Mouse (Mus musculus) embryo, embryonic 10 days (tissue): Measurements from ENCODE around the gene Hoxb13.

Experiments
- DNase-seq: peaks from one replicate; pipeline ENCODE4 v3.0.0-alpha.2; 2015; ENCODE audit warnings: low spot score

Hoxb13 gene

DNA sequence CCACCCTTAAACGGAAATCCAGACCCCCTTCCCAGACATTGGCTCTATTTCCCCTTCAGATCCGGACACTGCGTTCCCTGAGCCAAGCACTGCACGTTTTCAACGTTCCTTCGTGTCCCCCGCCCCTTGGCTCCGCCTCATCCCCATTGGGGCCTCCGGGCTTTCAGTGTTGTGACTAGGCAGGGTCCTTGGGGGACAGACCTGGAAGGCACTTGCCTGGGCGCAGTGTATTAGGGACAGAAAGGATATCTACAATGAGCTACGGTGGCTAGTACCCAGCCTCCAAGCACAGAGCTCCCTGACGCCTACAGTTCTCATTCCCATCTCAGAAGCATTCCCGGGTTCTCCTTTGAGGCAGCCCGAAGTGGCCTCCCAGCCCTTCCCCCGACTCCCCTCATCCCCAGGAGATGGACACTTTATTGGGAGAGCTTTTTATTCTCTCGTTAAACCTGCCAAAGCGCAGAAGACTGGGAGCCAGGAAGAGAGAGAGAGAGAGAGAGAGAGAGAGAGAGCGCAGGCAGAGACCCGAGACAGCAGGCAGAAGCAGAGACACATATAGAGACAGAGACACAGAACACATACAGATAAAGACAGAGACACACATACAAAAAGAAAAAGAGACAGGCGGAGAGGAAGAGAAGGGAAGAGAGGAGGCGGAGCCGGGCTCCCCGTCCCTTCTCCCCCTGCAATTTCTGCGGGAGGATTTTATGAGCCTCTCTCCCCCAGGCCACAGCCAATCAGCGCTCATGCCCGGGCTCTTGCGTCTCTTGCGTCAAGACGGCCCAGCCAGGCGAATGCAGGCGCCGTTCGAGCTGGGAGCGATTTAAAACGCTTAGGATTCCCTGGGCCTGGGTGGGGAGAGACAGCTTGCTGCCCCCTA is at the start of gene Hoxb13:
TSS of gene Hoxb13 (plus strand) at position 796 of the 880 bp plus-strand sequence.
- DNase-seq: peak; percentile 63

DNA sequence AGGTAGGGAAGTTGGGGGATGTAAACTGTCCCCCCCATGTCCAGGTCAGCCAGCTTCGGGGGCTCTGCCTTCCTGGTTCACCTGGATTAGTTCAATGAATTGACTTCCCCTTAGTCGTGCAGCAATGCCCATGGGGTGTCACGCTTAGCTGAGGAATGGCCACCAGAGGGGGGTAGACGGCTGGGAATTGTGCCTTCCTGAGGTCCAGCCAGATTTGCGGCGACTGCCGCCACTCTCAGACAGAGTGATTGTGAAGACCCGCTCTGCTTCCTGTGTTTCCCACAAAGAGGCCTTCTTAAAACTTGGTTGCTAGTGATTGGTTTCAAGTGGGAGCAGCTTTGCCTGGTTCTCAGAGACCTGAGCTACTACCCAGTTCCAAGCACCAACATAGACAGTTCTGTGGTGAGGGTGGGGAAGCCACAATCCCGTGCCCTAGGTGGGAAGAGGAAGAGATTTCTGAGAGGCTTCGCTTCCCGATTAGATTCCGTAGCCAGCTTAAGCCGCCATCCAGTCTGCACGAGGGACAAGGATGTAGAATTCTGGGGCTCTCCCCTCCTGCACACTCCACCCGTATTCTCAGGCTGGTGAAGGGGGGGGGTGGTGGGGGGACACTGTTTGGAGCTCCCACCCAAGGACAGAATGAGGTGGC is 48.4 kb upstream of the Hoxb13 start:
- peak; percentile 90 for DNase-seq

DNA sequence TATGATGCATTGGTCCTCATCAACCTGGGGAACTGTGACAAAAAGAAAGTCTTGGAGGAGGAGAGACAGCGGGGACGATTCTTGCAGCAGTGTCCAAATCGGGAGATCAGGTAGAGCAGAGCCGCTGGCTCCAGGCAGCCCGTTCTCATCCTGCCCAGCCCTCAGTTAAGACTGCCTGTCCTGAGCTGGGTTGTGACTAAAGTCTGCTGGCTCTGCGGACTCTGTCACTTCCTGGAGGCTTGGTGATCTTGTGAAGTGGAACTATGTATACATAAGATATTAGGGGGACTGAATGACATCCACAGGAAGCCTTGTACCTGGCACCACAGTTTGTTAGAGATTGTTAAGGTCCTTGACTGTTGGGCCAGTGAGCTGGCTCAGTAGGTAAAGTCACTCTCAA is 46.6 kb upstream of the Hoxb13 start:
- no peak for DNase-seq

DNA sequence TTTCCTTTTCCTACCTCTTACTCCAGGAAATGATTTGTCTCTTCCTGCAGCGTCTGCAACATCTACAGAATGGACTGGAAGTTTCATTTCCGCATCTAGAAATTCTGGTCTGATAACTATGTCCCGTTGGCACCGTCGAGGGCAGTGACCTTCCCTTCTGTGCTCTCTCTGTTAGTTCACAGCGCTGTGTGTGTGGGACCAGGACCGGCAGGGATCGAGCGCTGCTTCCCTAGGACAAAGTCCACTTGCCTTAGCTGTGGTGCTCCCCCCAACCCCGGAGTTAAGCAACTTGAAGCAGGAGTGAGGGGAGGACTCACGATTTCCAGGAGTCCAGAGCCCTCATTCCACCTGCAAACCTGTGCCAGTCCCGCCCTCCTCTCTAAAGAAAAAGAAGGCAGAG is 29.3 kb upstream of the Hoxb13 start:
- no peak for DNase-seq

DNA sequence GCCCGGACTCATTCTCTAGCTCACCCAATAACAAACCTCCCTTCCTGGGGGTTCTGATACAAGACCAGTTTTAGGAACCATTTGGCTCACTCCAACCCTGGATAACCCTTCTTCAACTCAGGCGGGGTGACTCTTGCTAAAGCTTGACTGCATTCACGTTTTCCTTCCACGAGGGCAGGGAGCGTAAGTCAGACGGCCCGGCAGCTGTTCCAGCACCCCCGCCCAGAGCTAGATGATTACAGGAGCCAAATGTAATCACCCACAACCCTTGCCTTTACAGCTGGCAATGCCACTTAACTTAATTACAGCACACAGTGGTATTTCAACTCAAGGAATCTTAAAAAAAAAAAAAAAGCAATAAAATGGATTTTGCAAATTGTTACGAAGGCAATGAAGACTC is 26.0 kb upstream of the Hoxb13 start:
- no peak for DNase-seq

DNA sequence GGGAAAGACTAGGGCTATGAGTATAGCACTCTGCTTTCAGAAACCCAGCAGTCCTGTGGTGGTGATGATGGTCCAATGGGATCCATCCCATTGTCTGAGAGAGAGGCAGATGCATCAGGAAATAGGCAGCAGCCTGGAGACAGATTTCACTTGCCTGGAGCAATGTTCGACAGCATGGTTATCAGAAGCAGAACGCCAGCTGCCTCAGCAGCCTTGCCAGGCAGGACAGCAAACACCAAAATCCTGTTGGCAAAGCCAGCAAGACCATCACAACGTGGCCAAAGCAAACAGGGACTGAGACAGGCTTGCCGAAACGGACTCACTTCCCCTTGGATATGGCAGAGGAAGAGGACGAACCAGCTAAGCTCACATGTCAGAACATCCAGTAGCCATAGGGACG is 25.1 kb upstream of the Hoxb13 start:
- no peak for DNase-seq

DNA sequence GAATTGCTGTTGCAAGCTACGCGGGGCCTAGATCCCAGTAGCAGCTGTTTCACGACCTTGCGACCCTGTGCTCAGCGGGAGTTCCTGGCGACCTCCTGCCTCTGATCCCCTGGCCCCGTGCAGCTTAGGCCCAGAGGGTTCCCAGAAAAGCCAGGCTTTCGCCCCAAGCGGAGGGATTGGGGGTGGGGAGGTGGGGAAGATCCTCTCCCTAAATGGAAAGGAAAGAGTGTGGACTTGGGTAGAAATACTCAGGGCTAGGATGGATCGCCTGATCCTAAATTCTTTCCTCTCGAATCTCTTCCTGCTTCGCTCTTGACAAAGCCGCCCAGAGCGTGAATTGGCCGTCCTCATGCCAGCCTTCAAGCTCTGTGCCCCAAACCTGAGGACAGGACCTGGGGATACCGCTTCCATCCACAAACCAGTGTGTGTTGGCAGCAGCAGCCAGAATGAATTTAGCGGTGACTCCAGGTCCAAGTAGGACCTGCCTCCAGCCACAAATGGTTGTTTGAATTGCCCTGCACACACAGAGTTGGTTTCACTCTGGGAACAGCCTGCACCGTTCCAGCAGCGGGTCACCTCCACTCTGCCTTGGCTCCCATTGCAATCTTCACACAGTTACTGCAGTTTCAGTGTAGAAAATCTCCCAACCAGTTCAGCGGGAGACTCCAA is 23.3 kb upstream of the Hoxb13 start:
- DNase-seq: peak; percentile 61

DNA sequence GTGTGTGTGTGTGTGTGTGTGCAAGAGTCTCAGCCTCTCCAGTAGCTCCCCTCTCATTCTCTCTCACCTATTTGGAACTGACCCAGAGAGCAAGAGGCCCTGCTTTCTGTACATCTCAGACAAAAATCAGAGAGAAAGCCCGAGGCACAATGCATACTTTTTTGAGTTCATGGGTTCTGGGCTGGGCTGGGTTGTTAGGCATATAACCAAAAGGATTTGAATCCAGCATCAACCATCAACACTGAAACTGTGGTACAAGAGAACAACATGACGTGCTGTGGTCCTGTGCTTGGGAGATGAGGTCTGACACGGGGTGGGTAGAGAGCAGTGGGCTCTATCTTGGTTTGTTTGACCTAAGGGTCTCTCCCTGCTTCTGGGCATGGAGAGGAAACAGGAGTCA is 22.5 kb upstream of the Hoxb13 start:
- no peak for DNase-seq

DNA sequence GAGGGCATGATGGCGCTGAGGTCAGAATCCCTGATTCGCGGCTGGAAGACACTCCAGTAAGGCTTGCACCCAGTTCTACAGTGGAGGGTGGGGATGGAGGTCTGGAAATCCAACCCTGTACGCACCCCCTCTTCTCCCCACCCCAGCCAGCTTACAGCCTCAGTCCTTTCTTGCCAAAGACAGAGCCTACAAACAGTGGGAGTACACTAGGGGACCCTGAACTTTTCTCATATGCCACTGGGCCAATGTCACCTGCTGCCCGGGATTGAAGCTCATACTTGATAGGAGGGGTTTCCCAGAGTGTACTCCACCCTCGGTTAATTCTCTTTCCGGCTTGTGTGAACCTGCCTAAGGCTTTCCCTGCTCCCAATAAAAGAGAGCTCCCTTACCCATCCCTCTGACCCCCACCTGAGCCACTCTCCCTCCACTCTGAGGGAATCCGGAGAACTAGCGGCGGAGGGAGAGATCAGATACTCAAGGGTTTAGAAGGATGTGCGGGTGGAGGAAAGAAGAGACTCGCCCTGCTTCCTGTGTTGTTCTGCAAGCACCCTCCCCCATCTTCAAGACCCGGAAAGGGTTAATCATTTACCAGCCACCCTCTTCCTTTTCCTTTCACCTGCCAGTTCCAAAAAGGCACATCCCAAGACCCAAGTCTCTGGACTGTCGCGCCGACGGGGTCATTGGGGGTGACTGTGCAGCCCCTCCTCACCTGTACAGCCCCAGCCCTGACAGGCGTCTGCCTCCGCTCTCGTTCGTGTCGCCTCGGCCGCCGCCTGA is 21.4 kb upstream of the Hoxb13 start:
- no peak for DNase-seq

DNA sequence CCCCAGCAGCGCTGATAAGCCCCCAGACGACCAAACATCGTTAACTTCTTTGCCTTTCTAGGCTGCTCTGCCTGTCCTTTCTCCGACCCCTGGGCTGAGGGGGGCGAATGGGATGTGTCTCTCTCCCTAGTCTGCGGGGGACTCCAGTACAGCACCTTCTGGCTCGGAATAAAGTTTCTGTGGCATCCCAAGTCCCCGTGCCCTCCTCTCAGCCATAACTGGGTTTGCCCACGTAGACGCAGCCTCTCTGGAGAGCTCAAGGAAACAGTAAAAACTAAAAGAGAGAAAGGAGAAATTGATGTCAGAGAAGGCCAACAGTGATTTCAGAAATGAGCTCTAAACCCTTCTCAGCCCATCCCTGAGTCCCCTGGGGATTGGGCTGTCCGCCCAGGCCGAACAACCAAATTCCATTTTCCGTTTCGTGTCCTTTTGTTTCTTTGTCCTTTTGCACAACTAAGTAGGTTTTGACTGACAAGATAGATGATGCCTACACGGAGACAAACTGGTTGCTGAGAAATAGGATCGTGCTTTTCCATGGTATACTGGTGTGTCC is 20.8 kb upstream of the Hoxb13 start:
- DNase-seq: no peak

DNA sequence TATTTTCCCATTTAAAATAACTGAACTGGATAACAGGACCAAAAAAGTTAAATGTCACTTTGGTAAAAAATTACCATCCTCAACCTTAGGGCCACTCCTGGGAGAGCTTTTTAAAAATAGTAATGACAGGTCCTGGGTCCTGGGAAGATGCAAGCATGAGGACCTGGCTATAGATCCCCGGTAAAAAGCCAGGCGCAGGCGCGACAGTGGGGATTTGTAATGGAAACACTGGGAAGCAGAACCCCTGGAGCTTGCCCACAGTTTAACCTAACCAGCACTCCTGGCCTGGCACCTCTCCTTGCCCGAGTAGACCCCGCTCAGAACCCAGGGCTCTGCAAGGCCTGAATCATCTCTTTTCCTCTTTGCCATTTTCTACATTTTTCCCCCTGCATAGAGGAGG is 19.2 kb upstream of the Hoxb13 start:
- no peak for DNase-seq

DNA sequence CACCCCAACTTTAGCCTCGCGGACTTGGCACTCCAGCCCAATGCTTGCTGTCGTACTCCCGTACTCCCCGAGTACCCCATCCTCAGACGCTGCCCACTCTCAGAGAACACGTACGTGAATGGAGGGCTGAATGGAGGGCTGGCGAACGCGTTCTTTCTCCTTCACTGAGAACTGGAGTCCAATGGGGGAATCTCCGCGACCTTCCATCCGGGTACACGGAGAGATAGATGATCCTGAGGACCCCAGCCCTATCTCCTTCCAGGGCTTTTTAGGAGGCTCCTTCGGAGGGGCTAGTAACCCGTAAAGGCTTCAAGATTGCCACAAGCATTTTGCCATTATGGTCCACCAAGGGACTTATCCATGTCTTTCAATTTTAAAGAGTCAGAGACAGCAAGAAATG is 18.6 kb upstream of the Hoxb13 start:
- no peak for DNase-seq

DNA sequence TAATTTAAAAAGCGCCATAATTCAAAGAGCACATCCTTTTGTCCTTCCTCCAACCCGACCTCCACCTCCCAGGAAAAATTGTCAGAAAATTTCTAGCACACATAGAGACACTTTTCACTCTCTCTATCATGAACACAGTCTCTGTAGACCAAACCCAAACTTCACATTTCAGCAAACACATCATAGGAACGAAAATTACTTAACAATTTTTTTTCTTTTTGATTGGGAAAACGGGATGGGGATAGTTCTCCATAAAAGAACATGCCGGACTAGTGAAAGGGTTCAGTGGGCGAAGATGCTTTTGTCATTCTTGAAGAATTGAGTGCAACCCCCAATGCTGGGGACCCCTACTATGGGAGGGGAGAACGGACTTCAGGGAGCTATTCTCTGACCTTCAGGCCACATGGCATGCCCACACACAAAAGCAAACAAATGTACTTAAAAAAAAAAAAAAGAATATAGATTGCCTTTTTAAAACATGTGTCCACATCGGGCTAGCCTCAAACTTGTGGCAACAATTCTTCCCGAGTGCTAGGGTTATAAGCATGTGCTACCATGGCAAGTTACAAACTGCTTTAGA is 18.1 kb upstream of the Hoxb13 start:
- no peak for DNase-seq

DNA sequence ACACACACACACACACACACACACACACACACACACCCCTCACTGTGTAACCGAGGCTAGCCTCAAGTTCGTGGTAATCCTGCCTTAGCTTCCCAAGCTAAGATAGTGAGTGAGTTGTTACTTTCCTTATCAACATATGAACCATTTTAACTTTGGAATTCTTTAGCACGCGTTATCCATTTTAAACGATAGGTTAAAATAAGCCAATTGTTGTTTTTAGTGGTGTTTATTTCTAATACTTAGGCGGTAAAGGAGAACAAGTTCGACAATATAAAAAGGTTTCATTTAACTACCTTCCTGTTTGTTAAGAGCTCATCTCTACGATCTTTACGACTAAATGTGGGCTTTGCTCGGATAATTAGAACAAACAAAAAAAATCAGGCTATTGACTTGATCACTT is 17.3 kb upstream of the Hoxb13 start:
- DNase-seq: no peak

DNA sequence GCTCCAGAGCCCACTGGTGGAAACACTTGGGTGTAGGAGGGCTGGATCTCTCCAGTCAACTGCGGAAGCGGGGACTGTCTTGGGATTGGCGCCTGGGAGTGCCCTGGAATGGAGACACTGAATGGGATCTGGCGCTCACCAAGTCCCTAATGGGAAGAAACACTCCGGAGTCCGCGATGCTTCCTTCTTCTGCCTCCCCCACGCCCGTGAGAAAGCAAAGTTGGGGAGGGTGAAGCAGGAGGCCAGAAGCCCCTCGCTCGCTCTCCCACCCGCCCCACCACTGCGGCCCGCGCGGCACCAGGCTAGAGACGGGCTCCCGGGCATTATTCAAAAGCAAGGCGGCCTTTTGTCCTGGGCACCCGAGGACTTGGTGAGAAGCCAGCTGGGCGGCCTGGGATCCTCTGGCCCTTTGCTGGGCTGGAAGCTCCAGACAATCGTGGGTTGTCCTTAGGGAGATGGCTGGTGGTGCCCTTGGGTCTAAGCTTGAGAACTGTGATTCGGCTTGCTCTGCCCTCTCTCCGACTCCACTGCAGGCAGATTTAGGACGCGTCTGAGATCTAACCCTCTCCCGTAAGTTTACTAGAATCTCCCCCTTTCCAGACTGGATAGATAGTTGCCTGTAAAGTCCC is 16.5 kb upstream of the Hoxb13 start:
- no peak for DNase-seq

DNA sequence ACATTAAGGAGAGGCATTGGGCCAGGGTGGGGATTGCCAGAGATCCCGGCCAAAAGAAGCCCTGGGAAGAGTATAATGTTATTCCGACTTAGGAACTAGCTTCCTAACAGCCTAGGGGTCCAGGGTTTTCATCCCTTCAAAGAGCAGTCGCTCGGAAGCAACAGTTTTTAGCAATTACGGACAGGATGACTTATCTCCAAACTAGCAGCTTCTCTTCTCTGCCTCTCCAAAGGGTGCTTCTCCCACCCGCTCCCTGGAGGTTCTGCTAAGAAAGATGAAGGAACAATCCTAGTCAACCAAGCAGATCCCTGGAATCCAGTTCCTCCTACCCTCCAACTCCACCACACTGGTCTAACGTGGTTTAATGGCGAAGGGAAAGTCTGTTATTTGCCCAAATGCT is 15.8 kb upstream of the Hoxb13 start:
- no peak for DNase-seq

DNA sequence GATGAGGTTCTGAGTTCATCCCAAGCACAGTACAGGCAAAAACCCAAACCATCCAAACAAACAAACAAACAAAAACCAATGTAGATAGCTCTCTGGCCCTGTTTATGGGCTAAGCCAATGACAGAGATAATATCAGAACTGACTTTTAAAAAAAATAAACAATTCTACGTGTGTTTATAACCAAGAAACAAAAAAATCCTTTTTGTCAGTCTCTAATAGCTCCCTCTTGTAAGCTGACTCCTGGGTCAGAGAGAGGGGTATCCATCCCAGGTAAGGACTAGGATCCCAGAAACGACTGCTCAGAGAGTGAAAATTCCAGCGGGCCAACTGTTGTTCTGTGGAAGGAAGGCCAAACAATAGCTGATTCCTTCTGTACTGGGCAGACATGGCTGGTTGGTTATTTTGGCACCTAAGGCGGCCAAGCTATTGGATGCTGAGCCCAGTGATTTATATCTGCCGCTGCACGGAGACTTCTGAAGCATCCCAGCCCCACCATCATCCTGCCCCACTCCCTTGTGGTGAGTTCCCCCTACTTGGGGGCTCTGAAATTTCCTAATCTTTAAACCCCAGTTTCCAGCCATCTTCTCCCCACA is 15.1 kb upstream of the Hoxb13 start:
- no peak for DNase-seq

DNA sequence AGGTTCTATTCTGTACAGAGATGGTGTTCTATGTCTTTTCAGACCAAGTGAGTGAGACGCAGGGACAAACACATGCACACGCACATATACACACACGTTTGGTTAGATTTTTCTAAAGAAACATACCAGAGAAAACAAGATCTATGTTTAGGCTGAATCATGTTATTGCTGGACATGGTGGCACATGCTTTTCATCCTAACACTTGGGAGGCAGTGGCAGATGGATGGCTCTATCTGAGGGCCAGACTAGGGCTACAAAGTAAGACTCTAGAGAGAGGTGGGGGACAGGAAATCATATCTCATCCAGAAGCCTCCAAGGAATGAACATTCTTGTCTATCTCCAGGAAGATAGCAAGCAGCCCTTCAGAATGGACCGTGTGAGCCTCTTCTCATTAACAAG is 13.1 kb upstream of the Hoxb13 start:
- no peak for DNase-seq

DNA sequence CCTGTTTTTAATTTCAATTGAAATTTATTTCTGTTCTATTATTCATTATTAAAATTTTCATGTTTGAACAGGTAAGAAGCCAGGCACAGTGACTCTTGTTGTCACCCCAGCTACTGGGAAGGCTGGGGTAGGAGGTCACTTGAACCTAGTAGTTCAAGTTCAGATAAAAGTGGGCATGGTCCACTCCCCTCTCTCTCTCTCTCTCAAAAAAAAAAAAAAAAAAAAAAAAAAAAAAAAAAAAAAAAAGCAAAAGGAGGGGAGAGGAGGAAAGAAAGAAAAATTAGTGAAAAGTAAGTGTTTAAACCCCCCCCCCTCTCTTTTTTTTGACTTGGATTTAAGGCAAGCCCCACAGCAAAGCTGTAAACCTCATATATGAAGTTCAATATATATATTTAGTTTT is 9.9 kb upstream of the Hoxb13 start:
- no peak for DNase-seq

DNA sequence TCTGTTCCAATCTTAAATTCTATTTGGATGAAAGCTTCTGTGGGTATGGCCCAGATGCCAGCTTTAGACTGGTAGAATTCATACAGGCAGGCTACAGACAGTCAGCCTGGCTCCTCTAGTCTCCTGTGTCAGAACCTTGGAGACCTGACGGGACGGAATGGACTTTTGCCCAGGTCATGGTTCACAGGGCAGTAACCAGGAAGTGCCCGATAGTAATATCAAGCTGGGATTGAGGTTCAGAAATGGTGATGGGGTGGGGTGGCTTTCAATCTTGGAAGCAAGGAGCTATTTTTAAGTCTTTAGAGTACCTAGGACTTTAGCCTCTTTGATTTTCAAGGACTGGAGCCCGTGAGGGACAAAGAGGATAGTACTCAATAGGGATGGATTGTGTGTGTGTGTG is 6.8 kb upstream of the Hoxb13 start:
- DNase-seq: no peak
